In the genomic region with DNA sequence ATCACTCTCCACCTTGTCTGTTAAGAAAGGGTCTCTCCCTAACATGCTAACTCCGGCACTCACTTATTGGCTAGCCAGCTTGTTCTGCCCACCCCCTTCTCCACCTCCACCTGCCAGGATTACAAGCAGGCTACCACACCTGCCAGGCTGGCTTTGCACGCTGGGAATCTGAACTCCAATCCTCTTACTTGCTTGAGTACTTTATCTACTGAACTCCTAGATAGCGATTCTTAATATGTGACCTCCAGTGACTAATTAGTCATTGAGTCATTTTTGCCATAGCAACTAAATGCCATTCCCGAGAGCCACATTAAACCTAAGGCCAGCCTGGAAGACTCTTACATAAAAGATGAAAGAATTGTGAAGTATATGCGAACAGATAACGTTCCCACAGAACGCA, we compare ENCODE assay signal across 20 mouse cellular contexts. TPM values are rescaled to one million over a fixed set of nuclear protein-coding genes. Genes with fewer than 3 reads are reported as not detected.
DNase-seq lines count a peak whose midpoint lies in the region; ATAC-seq lines count a peak whose summit lies in the region.
"Had no signal": no experiment of that assay in that cellular context is flagged by ENCODE, and none has a peak within 500 bp of the region (broad histone marks: within the 10 kb centered on the region; RNA-seq: fewer than 3 reads in every experiment).

No protein-coding gene starts in this region.

- H3K4me1 ChIP-seq in kidney, embryonic 15.5 days, result peaks cover 17% of the 10 kb centered on the region
- H3K4me1 ChIP-seq in intestine, embryonic 14.5 days (replicated peaks; ENCODE audit: control insufficient read depth, insufficient read depth, low read length), result peaks cover 13% of the 10 kb centered on the region
- H3K4me1 ChIP-seq in stomach, embryonic 14.5 days (ENCODE audit: control insufficient read depth, insufficient read depth, low read length), result peaks cover 13% of the 10 kb centered on the region; the same call in 1 of the 2 replicates
- H3K4me1 ChIP-seq in midbrain, embryonic 16.5 days (ENCODE audit: control insufficient read depth, insufficient read depth, low read length), result no peaks in the 10 kb centered on the region
- H3K4me1 ChIP-seq: embryonic facial prominence, embryonic 10.5 days; limb, embryonic 10.5 days; midbrain, embryonic 15.5 days had no signal

- ATAC-seq in kidney, embryonic 15.5 days (replicated peaks; ENCODE audit: low FRiP score), result no peak
- ATAC-seq in intestine, embryonic 14.5 days (replicated peaks; ENCODE audit: low FRiP score, low TSS enrichment, low read depth), result 0 out of 2 replicates have a peak, but pooled peaks have one; percentile 47
- 0 out of 2 replicates have a peak, but pooled peaks have one; percentile 71 for ATAC-seq in stomach, embryonic 14.5 days (ENCODE audit: insufficient number of reproducible peaks, insufficient read depth, low FRiP score, low read depth)
- no peak for ATAC-seq in midbrain, embryonic 16.5 days
- ATAC-seq: liver, postnatal 0 days; midbrain, embryonic 15.5 days had no signal

- H3K9ac ChIP-seq in kidney, embryonic 15.5 days, result no peak overlapping the region
- no peak overlapping the region for H3K9ac ChIP-seq in intestine, embryonic 14.5 days (ENCODE audit: low read length)
- H3K9ac ChIP-seq in stomach, embryonic 14.5 days (replicated peaks; ENCODE audit: low read depth, low read length), result no peak overlapping the region
- H3K9ac ChIP-seq in midbrain, embryonic 16.5 days (ENCODE audit: low read depth, low read length), result no peak overlapping the region
- H3K9ac ChIP-seq: liver, postnatal 0 days; midbrain, embryonic 15.5 days had no signal

- H3K27me3 ChIP-seq in kidney, embryonic 15.5 days, result no peaks in the 10 kb centered on the region
- no peaks in the 10 kb centered on the region for H3K27me3 ChIP-seq in intestine, embryonic 14.5 days (replicated peaks; ENCODE audit: control insufficient read depth, insufficient read depth, low read length)
- H3K27me3 ChIP-seq in stomach, embryonic 14.5 days (ENCODE audit: control insufficient read depth, insufficient read depth, low read length), result no peaks in the 10 kb centered on the region
- no peaks in the 10 kb centered on the region for H3K27me3 ChIP-seq in midbrain, embryonic 16.5 days (ENCODE audit: control insufficient read depth, insufficient read depth, low read depth, low read length)
- H3K27me3 ChIP-seq: megakaryocyte, embryonic 14.5 days; midbrain, embryonic 15.5 days had no signal

- H3K36me3 ChIP-seq in kidney, embryonic 15.5 days, result peaks cover 58% of the 10 kb centered on the region
- H3K36me3 ChIP-seq in intestine, embryonic 14.5 days (ENCODE audit: control insufficient read depth, insufficient read depth, low read length), result peaks cover 29% of the 10 kb centered on the region
- H3K36me3 ChIP-seq in stomach, embryonic 14.5 days (ENCODE audit: control insufficient read depth, insufficient read depth, low read length), result peaks cover 23% of the 10 kb centered on the region
- peaks cover 5% of the 10 kb centered on the region for H3K36me3 ChIP-seq in midbrain, embryonic 16.5 days (ENCODE audit: control insufficient read depth, insufficient read depth, low read length)
- H3K36me3 ChIP-seq: midbrain, embryonic 15.5 days had no signal

- 69% methylated on average over 7 of the region's 7 CpGs for WGBS in kidney, embryonic 15.5 days
- WGBS in intestine, embryonic 14.5 days, result 61% methylated on average over 7 of the region's 7 CpGs
- WGBS in stomach, embryonic 14.5 days, result 45% methylated on average over 7 of the region's 7 CpGs
- WGBS in midbrain, embryonic 16.5 days, result 68% methylated on average over 7 of the region's 7 CpGs

- H3K4me2 ChIP-seq in kidney, embryonic 15.5 days, result no peak overlapping the region
- H3K4me2 ChIP-seq in intestine, embryonic 14.5 days (ENCODE audit: low read length), result no peak overlapping the region
- no peak overlapping the region for H3K4me2 ChIP-seq in stomach, embryonic 14.5 days (replicated peaks; ENCODE audit: low read depth, low read length)
- H3K4me2 ChIP-seq in midbrain, embryonic 16.5 days (ENCODE audit: low read length), result no peak overlapping the region
- H3K4me2 ChIP-seq: midbrain, embryonic 15.5 days had no signal

- no peak overlapping the region for H3K4me3 ChIP-seq in kidney, embryonic 15.5 days (replicated peaks)
- no peak overlapping the region for H3K4me3 ChIP-seq in intestine, embryonic 14.5 days (ENCODE audit: low read depth, low read length)
- H3K4me3 ChIP-seq in stomach, embryonic 14.5 days (ENCODE audit: low read depth, low read length), result no peak overlapping the region
- no peak overlapping the region for H3K4me3 ChIP-seq in midbrain, embryonic 16.5 days (ENCODE audit: low read depth, low read length)
- H3K4me3 ChIP-seq: embryonic facial prominence, embryonic 10.5 days; heart, embryonic 10.5 days; limb, embryonic 10.5 days; megakaryocyte, embryonic 14.5 days; midbrain, embryonic 15.5 days had no signal

- no peaks in the 10 kb centered on the region for H3K9me3 ChIP-seq in kidney, embryonic 15.5 days (replicated peaks)
- H3K9me3 ChIP-seq in intestine, embryonic 14.5 days (ENCODE audit: control insufficient read depth, low read length), result no peaks in the 10 kb centered on the region
- no peaks in the 10 kb centered on the region for H3K9me3 ChIP-seq in stomach, embryonic 14.5 days (ENCODE audit: control insufficient read depth, low read depth, low read length)
- no peaks in the 10 kb centered on the region for H3K9me3 ChIP-seq in midbrain, embryonic 16.5 days (replicated peaks; ENCODE audit: control insufficient read depth, low read length, poor library complexity, severe bottlenecking)
- H3K9me3 ChIP-seq: embryonic facial prominence, embryonic 10.5 days; heart, embryonic 10.5 days; limb, embryonic 10.5 days; megakaryocyte, embryonic 14.5 days; midbrain, embryonic 15.5 days had no signal

- DNase-seq in kidney, postnatal 25 days, result no peak
- DNase-seq in Muller cell, postnatal 12 days (ENCODE audit: inconsistent ontology term), result peak; percentile 50
- DNase-seq in intestine, embryonic 14.5 days (ENCODE audit: low spot score), result no peak
- DNase-seq in spleen, postnatal 14 days (ENCODE audit: low spot score in 2 of 2), result no peak
- DNase-seq: B cell, adult 2 months; cerebellum, adult 9-10 months; heart, postnatal 10 days; kidney, adult 11 months; liver, postnatal 0 days; thymus, adult 18-20 months; thymus, postnatal 4 days had no signal

- H3K27ac ChIP-seq in kidney, embryonic 15.5 days, result peak overlapping the region; percentile 5; the same call in 1 of the 2 replicates
- H3K27ac ChIP-seq in intestine, embryonic 14.5 days (ENCODE audit: low read depth), result no peak overlapping the region
- no peak overlapping the region for H3K27ac ChIP-seq in stomach, embryonic 14.5 days (ENCODE audit: low read length)
- H3K27ac ChIP-seq in midbrain, embryonic 16.5 days (ENCODE audit: low read length), result no peak overlapping the region
- H3K27ac ChIP-seq: embryonic facial prominence, embryonic 10.5 days; heart, embryonic 10.5 days; kidney, postnatal 0 days; limb, embryonic 10.5 days; midbrain, embryonic 15.5 days had no signal

RNA-seq across cellular contexts. Expression of a gene that starts 38.4 kb away (rescaled TPM):
- 28.4 and 29.4 TPM in 2 replicates for polyA plus RNA-seq in kidney, embryonic 15.5 days (2015; fragmentation: Nextera tagmentation; extraction: Ambion mirVana)
- 29.7 and 32.2 TPM in 2 replicates for polyA plus RNA-seq in intestine, embryonic 14.5 days (2014; fragmentation: Nextera tagmentation; extraction: Ambion mirVana)
- polyA plus RNA-seq in stomach, embryonic 14.5 days (2014; fragmentation: Nextera tagmentation; extraction: Ambion mirVana), result 41.6 and 48.1 TPM in 2 replicates
- 38.5 and 40.0 TPM in 2 replicates for polyA plus RNA-seq in midbrain, embryonic 16.5 days (2015; fragmentation: Nextera tagmentation; extraction: Ambion mirVana)

Comparison
In these comparisons a context has a peak if more than half of its experiments do, and no peak if none do; other contexts are left out.
1. ATAC-seq: peak in intestine, embryonic 14.5 days (single experiment) and stomach, embryonic 14.5 days (single experiment); none in kidney, embryonic 15.5 days (single experiment) and midbrain, embryonic 16.5 days (single experiment).